Mouse (Mus musculus) kidney, postnatal 0 days (tissue): Measurements from ENCODE around the gene Zfyve16. TPM values are rescaled to one million over a fixed set of nuclear protein-coding genes. Genes with fewer than 3 reads are reported as not detected.
A peak's percentile ranks its signal among the peaks of the same experiment; 100 is the strongest.

Experiments used
- ATAC-seq: fragments of 200-750 bp; cut with Nextera tagmentation; replicated peaks from 2 replicates; pipeline ENCODE4 v1.8.0; 2017; ENCODE audit warnings: low read depth, moderate number of reproducible peaks, moderate TSS enrichment, moderate library complexity; ENCODE audit not compliant: low FRiP score
- DNase-seq: peaks from one replicate; pipeline ENCODE4 v3.0.0-alpha.2; 2016; ENCODE audit warnings: low spot score
- H3K27ac ChIP-seq: fragments of 300-500 bp; sonication (generic); 2 replicates; pipeline ENCODE4 v1.5.1; 2014; ENCODE audit warnings: mild to moderate bottlenecking
- H3K27me3 ChIP-seq: fragments of 300-500 bp; sonication (generic); 2 replicates; pipeline ENCODE4 v1.6.1; 2014; ENCODE audit warnings: low read length, mixed read lengths; ENCODE audit not compliant: insufficient read depth
- H3K36me3 ChIP-seq: fragments of 300-500 bp; sonication (generic); 2 replicates; pipeline ENCODE4 v1.6.1; 2014; ENCODE audit warnings: low read length, mixed read lengths; ENCODE audit not compliant: insufficient read depth
- H3K4me1 ChIP-seq: fragments of 300-500 bp; sonication (generic); replicated peaks from 2 replicates; pipeline ENCODE4 v1.6.1; 2014; ENCODE audit warnings: antibody characterized with exemption, low read length, mixed read lengths; ENCODE audit not compliant: insufficient read depth
- H3K4me2 ChIP-seq: fragments of 300-500 bp; sonication (generic); 2 replicates; pipeline ENCODE4 v1.6.1; 2014; ENCODE audit warnings: mild to moderate bottlenecking, low read length, moderate library complexity, mixed read lengths
- H3K4me3 ChIP-seq: fragments of 300-500 bp; sonication (generic); replicated peaks from 2 replicates; pipeline ENCODE4 v1.5.1; 2014; ENCODE audit warnings: low read depth, low read length
- H3K9ac ChIP-seq: fragments of 300-500 bp; sonication (generic); 2 replicates; pipeline ENCODE4 v1.6.1; 2014; ENCODE audit warnings: low read depth, low read length
- H3K9me3 ChIP-seq: fragments of 300-500 bp; sonication (generic); replicated peaks from 2 replicates; pipeline ENCODE4 v1.6.1; 2016; ENCODE audit warnings: low read length, inconsistent platforms, mixed read lengths
- CTCF ChIP-seq: IDR thresholded peaks from 2 replicates; pipeline ENCODE4 v1.5.1; 2016; ENCODE audit warnings: antibody characterized with exemption, low read depth, mild to moderate bottlenecking, moderate library complexity
- WGBS: fragments of 180-500 bp; shearing (Covaris S2); extraction: QIAGEN DNeasy Blood & Tissue Kit; methylation state at CpG from one replicate; pipeline ENCODE4 v1.1.7; 2014; 5-methylcytosine and 5-hydroxymethylcytosine counted together
- polyA plus RNA-seq: library from polyadenylated mRNA; unstranded; fragments of >200 nt; fragmentation: Nextera tagmentation; extraction: Ambion mirVana; gene quantifications from 2 replicates; pipeline ENCODE4 v1.2.1, GENCODE M21; 2015

Gene Zfyve16
- polyA plus RNA-seq, 1 experiment from 2014 or later = 9.2 TPM

DNA sequence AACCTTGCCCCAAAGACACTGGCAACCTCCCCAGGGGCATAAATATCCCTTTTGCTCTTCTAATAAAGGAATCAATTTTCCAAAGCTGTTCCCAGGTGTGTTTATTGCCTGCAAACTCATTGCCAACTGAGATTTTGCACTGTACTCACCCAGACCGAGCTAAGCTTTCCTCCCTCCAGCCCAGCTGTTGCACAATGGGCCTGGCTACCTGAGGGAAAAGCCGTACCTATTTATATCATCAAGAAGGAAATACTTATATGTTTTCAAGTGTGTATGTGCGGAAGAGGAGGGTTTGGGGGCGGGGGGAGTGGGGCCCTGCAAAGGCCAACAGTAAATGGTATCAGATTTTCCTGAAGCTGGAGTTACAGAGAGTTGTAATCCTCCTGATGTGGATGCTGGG, 16.4 kb upstream of the Zfyve16 start:
- no peak overlapping the region for H3K4me3 ChIP-seq
- no peak overlapping the region for H3K9ac ChIP-seq
- no peaks in the 10 kb centered on the region for H3K4me1 ChIP-seq
- H3K4me2 ChIP-seq = no peak overlapping the region
- H3K36me3 ChIP-seq = no peaks in the 10 kb centered on the region
- no peaks in the 10 kb centered on the region for H3K27me3 ChIP-seq
- no peak overlapping the region for H3K27ac ChIP-seq
- no peak for TF ChIP-seq CTCF
- ATAC-seq = no peak
- 0 out of 2 replicates have a peak, but pooled peaks cover 10% of the 10 kb centered on the region for H3K9me3 ChIP-seq
- no peak for DNase-seq
- WGBS = 83% methylated on average over 4 of the region's 4 CpGs

DNA sequence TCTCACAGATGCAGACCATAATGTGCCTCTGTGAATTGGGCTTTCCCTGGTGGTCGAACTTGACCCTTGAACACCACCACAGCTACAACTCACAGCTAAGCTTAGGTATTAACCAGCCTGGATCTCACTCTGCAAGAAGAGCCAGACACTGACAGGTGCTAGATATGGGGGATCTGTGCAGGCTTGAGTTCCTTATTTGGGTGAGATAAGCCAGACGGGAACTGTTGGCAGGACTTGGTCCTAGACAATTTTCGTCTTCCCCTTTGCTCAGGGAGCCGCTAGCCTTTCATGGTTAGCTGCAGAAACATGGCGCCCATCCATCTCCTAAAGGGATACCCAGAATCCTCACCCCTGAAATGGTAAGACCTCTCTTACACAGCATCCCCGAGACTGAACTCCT, 10.3 kb upstream of the Zfyve16 start:
- Histone ChIP-seq H3K4me3 (no peak overlapping the region), H3K27me3 (no peaks in the 10 kb centered on the region), H3K36me3 (no peaks in the 10 kb centered on the region), H3K9ac (no peak overlapping the region), H3K4me2 (no peak overlapping the region), H3K4me1 (no peaks in the 10 kb centered on the region), H3K9me3 (no peaks in the 10 kb centered on the region), H3K27ac (no peak overlapping the region)
- 81% methylated on average over 6 of the region's 6 CpGs for whole genome bisulfite sequencing
- no peak for DNase-seq
- TF ChIP-seq CTCF = no peak
- no peak for ATAC-seq

DNA sequence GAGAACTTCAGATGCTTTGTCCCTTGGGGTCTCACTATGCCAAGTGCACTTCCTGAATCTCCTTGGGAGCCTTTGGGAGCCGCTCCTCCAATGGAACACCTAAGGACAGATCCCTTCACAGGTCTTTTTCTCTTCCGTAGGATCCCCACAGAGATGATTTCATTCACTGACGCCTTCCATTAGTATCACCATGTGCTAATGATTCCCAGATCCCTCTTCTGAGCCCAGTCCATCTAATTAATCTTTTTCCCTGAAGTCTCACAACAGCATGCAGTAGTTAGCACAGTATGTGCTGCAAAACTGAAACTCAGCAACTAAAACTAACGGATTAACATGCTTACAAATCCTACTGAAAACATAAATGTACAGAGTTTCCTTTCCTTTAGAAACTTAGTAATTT, 8.5 kb upstream of the Zfyve16 start:
- Histone ChIP-seq H3K9me3 (no peaks in the 10 kb centered on the region), H3K9ac (no peak overlapping the region), H3K27me3 (no peaks in the 10 kb centered on the region), H3K4me1 (no peaks in the 10 kb centered on the region), H3K27ac (no peak overlapping the region), H3K4me3 (no peak overlapping the region), H3K4me2 (no peak overlapping the region), H3K36me3 (no peaks in the 10 kb centered on the region)
- TF ChIP-seq CTCF = no peak
- ATAC-seq (no peak), DNase-seq (no peak)
- WGBS = 76% methylated on average over 4 of the region's 4 CpGs

DNA sequence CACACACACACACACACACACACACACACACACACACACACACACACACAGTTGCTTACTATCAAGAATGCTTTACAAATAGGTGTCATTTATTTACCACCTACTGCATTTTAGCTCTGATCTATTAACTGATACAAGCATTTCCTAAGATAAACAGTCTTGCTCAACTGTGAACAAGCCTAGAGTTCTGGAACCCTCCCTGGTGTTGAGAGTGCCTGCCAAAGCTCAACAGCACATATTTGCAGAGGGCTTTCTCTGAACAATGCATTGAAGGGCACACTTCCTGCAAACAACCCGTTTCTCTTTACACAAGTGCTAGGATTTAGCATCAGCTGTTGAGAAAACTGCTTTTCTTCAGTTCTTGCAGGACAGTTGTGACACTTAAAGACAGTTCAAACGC, 3.1 kb upstream of the Zfyve16 start:
- no peak for TF ChIP-seq CTCF
- H3K27ac ChIP-seq = no peak overlapping the region
- no peak overlapping the region for H3K9ac ChIP-seq
- no peak overlapping the region for H3K4me3 ChIP-seq
- no peaks in the 10 kb centered on the region for H3K9me3 ChIP-seq
- DNase-seq (no peak), ATAC-seq (no peak)
- WGBS = 56% methylated on average over 2 of the region's 2 CpGs
- H3K27me3 ChIP-seq = no peaks in the 10 kb centered on the region
- no peak overlapping the region for H3K4me2 ChIP-seq
- no peaks in the 10 kb centered on the region for H3K36me3 ChIP-seq
- H3K4me1 ChIP-seq = no peaks in the 10 kb centered on the region

DNA sequence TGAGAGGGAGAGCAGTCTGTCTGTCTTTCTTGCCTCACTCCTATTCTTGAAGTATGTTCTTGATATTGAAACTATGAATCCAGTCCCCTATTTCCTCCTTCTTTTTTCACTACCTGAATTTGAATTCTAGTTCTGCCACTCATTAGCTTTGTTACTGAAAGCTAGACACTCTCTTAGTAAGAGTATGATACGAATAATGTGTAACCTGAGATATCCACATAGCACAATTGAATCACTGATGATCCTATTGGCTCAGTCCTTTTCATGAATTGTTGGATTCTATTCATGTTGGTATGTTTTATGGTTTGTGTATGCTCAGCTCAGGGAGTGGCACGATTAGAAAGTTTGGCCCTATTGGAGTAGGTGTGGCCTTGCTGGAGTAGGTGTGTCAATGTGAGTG, 1.5 kb upstream of the Zfyve16 start:
- no peak for TF ChIP-seq CTCF
- Histone ChIP-seq H3K27ac (no peak overlapping the region), H3K4me3 (no peak overlapping the region), H3K27me3 (no peaks in the 10 kb centered on the region), H3K9me3 (no peaks in the 10 kb centered on the region), H3K36me3 (no peaks in the 10 kb centered on the region), H3K4me1 (no peaks in the 10 kb centered on the region), H3K9ac (no peak overlapping the region), H3K4me2 (no peak overlapping the region)
- ATAC-seq = no peak
- 82% methylated on average over 2 of the region's 2 CpGs for WGBS
- no peak for DNase-seq

DNA sequence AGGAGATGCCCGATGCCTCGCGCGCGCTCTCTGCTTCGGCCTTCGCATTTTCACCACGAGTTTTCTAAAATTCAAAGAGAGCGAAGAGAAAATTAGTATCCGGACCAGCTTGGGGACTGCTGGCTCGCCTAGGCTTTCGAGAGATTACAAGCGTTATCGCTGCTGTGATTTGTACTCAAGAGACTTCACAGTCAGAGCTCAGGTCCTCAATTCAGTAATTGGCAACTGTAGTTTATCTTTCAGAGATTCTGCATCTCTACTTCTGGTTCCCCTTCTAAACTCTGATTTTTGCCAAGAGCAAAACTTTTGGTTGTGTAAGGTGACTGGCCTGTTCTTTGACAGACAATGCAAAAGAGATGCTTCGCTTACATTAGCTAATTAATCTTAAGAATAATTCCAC, 569 bp upstream of the Zfyve16 start:
- 3% methylated on average over 15 of the region's 15 CpGs for WGBS
- Histone ChIP-seq H3K27me3 (no peaks in the 10 kb centered on the region), H3K4me1 (no peaks in the 10 kb centered on the region), H3K27ac (peak overlapping the region; percentile 97), H3K4me3 (peak overlapping the region; percentile 75), H3K9ac (peak overlapping the region; percentile 83), H3K4me2 (peak overlapping the region; percentile 76), H3K36me3 (no peaks in the 10 kb centered on the region), H3K9me3 (no peaks in the 10 kb centered on the region)
- ATAC-seq = no peak
- DNase-seq = no peak
- TF ChIP-seq CTCF = no peak
